12 mouse cellular contexts compared by ENCODE assay signal in genomic region chr7:142091848-142092247, GRCm38 (mm10). TPM values are rescaled to one million over a fixed set of nuclear protein-coding genes. Genes with fewer than 3 reads are reported as not detected.
DNase-seq lines count a peak whose midpoint lies in the region.
"Had no signal": no experiment of that assay in that cellular context is flagged by ENCODE, and none has a peak within 500 bp of the region (broad histone marks: within the 10 kb centered on the region; RNA-seq: fewer than 3 reads in every experiment).

No protein-coding gene starts in this region.

- peaks cover 12% of the 10 kb centered on the region for H3K36me3 ChIP-seq in forebrain, embryonic 10.5 days (replicated peaks)
- H3K36me3 ChIP-seq: G1E had no signal

- H3K4me3 ChIP-seq in forebrain, embryonic 10.5 days, result peak overlapping the region; percentile 20; the same call in 1 of the 2 replicates

- H3K27me3 ChIP-seq in forebrain, embryonic 10.5 days (ENCODE audit: poor library complexity, severe bottlenecking), result peaks cover 99% of the 10 kb centered on the region

- H3K27ac ChIP-seq in forebrain, embryonic 10.5 days, result no peak overlapping the region; the same call in 1 of the 2 replicates

- H3K9me3 ChIP-seq in forebrain, embryonic 10.5 days, result no peaks in the 10 kb centered on the region

- H3K4me1 ChIP-seq in forebrain, embryonic 10.5 days, result peaks cover 88% of the 10 kb centered on the region

- 8% methylated on average over 4 of the region's 4 CpGs for WGBS in forebrain, embryonic 10.5 days

- DNase-seq in layer of hippocampus, adult 11-12 months (ENCODE audit: low spot score), result peak; percentile 63
- DNase-seq in layer of hippocampus, adult 9-10 months (ENCODE audit: low spot score), result no peak
- DNase-seq in forebrain, embryonic 10.5 days (ENCODE audit: extremely low spot score, low spot score), result no peak
- peak; percentile 62 to 68 for DNase-seq in layer of hippocampus, postnatal 10 days (ENCODE audit: low spot score in 2 of 2)
- peak; percentile 45 for DNase-seq in retina, embryonic 14.5 days (ENCODE audit: low spot score)
- DNase-seq in spleen, postnatal 14 days (ENCODE audit: low spot score in 2 of 2), result no peak
- no peak for DNase-seq in adipocyte (ENCODE audit: low spot score)
- DNase-seq in embryo, embryonic 10 days (ENCODE audit: low spot score), result no peak
- DNase-seq: gastrocnemius, postnatal 25 days had no signal

RNA-seq across cellular contexts. Expression of gene Dusp8, which starts 3.8 kb away (rescaled TPM):
- polyA plus RNA-seq in forebrain, embryonic 10.5 days (2016; fragmentation: Nextera tagmentation; extraction: Ambion mirVana), result 3.6 and 7.3 TPM in 2 replicates
- 100 to 1,000 TPM; 139 to 150 TPM for total RNA-seq in layer of hippocampus, postnatal 10 days (2021)
- polyA plus RNA-seq: G1E had no signal

RNA-seq across cellular contexts. Expression of gene Gm45618, which starts 28.7 kb away (rescaled TPM):
- 0.38 TPM in 1 of 2 replicates, not detected in the other for polyA plus RNA-seq in forebrain, embryonic 10.5 days (2016; fragmentation: Nextera tagmentation; extraction: Ambion mirVana)
- not detected for total RNA-seq in layer of hippocampus, postnatal 10 days (2021)
- total RNA-seq: G1E; gastrocnemius, postnatal 25 days had no signal
- polyA plus RNA-seq: G1E; large intestine, adult 2 months; spleen, adult 2 months had no signal

RNA-seq across cellular contexts. Expression of gene Mob2, which starts 31.0 kb away (rescaled TPM):
- 60.9 and 65.7 TPM in 2 replicates for polyA plus RNA-seq in forebrain, embryonic 10.5 days (2016; fragmentation: Nextera tagmentation; extraction: Ambion mirVana)
- total RNA-seq in layer of hippocampus, postnatal 10 days (2021), result 10 to 100 TPM; 20.5 to 20.9 TPM

RNA-seq across cellular contexts. Expression of gene Gm39115, which starts 44.0 kb away (rescaled TPM):
- polyA plus RNA-seq in forebrain, embryonic 10.5 days (2016; fragmentation: Nextera tagmentation; extraction: Ambion mirVana), result not detected in 2 replicates
- not detected for total RNA-seq in layer of hippocampus, postnatal 10 days (2021)
- total RNA-seq: G1E; gastrocnemius, postnatal 25 days had no signal
- polyA plus RNA-seq: G1E; large intestine, adult 2 months; spleen, adult 2 months had no signal

RNA-seq across cellular contexts. Expression of gene Gm45337, which starts 52.6 kb away (rescaled TPM):
- polyA plus RNA-seq in forebrain, embryonic 10.5 days (2016; fragmentation: Nextera tagmentation; extraction: Ambion mirVana), result not detected in 2 replicates
- not detected for total RNA-seq in layer of hippocampus, postnatal 10 days (2021)
- total RNA-seq: G1E; gastrocnemius, postnatal 25 days had no signal
- polyA plus RNA-seq: G1E; large intestine, adult 2 months; spleen, adult 2 months had no signal

Comparison
In these comparisons a context has a peak if more than half of its experiments do, and no peak if none do; other contexts are left out.
1. DNase-seq: peak in layer of hippocampus, adult 11-12 months (single experiment), layer of hippocampus, postnatal 10 days (2 of 2) and retina, embryonic 14.5 days (single experiment); none in layer of hippocampus, adult 9-10 months (single experiment), forebrain, embryonic 10.5 days (single experiment), spleen, postnatal 14 days (0 of 2), adipocyte (single experiment) and embryo, embryonic 10 days (single experiment).